Comparison of ENCODE assay signal across 21 mouse cellular contexts in genomic region chr9:68376222-68376621, GRCm38 (mm10).
"Had no signal": no experiment of that assay in that cellular context is flagged by ENCODE, and none has a peak within 500 bp of the region (broad histone marks: within the 10 kb centered on the region; RNA-seq: fewer than 3 reads in every experiment).

No protein-coding gene starts in this region.

- H3K9me3 ChIP-seq: lung, embryonic 15.5 days; megakaryocyte, embryonic 14.5 days; midbrain, embryonic 12.5 days; neural tube, embryonic 13.5 days; neural tube, embryonic 15.5 days had no signal

- ATAC-seq: lung, postnatal 0 days; midbrain, embryonic 16.5 days had no signal

- H3K27me3 ChIP-seq: lung, embryonic 15.5 days; megakaryocyte, embryonic 14.5 days; midbrain, embryonic 12.5 days; neural tube, embryonic 13.5 days; neural tube, embryonic 15.5 days had no signal

- H3K9ac ChIP-seq: lung, embryonic 15.5 days; midbrain, embryonic 12.5 days; neural tube, embryonic 13.5 days; neural tube, embryonic 15.5 days had no signal

- H3K4me3 ChIP-seq: lung, embryonic 15.5 days; megakaryocyte, embryonic 14.5 days; midbrain, embryonic 12.5 days; myocyte; neural tube, embryonic 13.5 days; neural tube, embryonic 15.5 days had no signal

- DNase-seq: lung, adult 2 months; lung, postnatal 14 days; lung, postnatal 36 days; midbrain, embryonic 14.5 days; retina, postnatal 1 day; right cerebral cortex, adult 18-20 months; right cerebral cortex, postnatal 25 days; right cerebral cortex, postnatal 4 days; spleen, adult 18-20 months; thymus, adult 18-20 months; thymus, postnatal 14 days; thymus, postnatal 36 days had no signal

- H3K36me3 ChIP-seq: lung, embryonic 15.5 days; midbrain, embryonic 12.5 days; neural tube, embryonic 13.5 days; neural tube, embryonic 15.5 days had no signal

- H3K4me1 ChIP-seq: lung, embryonic 15.5 days; megakaryocyte, embryonic 14.5 days; midbrain, embryonic 12.5 days; neural tube, embryonic 13.5 days; neural tube, embryonic 15.5 days had no signal

- H3K27ac ChIP-seq: lung, embryonic 15.5 days; macrophage; midbrain, embryonic 12.5 days; neural tube, embryonic 13.5 days; neural tube, embryonic 15.5 days had no signal

- H3K4me2 ChIP-seq: lung, embryonic 15.5 days; midbrain, embryonic 12.5 days; neural tube, embryonic 13.5 days; neural tube, embryonic 15.5 days had no signal
